Mouse (Mus musculus): ENCODE measurements around the gene Serpina3i. TPM values are rescaled to one million over a fixed set of nuclear protein-coding genes. Genes with fewer than 3 reads are reported as not detected.

Serpina3i gene
- total and polyA plus RNA-seq, 3 experiments = not detected

DNA sequence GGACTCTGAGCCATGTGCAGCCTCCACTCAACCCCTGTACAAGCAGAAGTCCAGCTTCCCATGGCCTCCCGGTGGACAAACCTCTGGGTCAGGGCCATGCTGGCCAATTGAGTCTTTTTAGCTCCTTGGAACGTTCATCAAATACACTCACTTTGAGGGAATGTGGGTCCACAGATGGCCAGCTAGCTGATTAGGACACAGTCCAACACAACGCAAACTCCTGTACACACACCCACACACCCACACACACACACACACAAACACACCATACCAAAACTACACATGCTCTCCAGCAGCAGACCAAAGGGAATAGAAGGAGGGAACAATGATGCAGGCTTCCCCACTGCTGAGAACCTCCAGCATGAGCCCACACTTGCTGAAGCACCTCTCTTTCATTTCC is 17.3 kb upstream of the Serpina3i start:
- Histone ChIP-seq H3K4me3 (replicated peaks in 1 of 3; ENCODE audit: low read depth in 2 of 3, low read length in 2 of 3, poor library complexity in 1 of 3) (no peak overlapping the region), H3K4me2 (ENCODE audit: insufficient read depth, low read depth, poor library complexity, severe bottlenecking) (no peak overlapping the region), H3K9me3 (replicated peaks; ENCODE audit: low read length) (no peaks in the 10 kb centered on the region), H3K27ac (ENCODE audit: insufficient read depth, low read depth) (no peak overlapping the region), H3K27me3 (replicated peaks) (no peaks in the 10 kb centered on the region), H3K4me1 (ENCODE audit: control insufficient read depth in 1 of 2, insufficient read depth in 2 of 2) (peaks cover 3 to 29% of the 10 kb centered on the region in 2 experiments; a peak in 3 of 4 replicates), H3K9ac (ENCODE audit: insufficient read depth, low read depth) (no peak overlapping the region), H3K36me3 (replicated peaks in 1 of 2; ENCODE audit: control insufficient read depth in 1 of 2, insufficient read depth in 1 of 2, low read length in 1 of 2) (peaks cover 0 to 2% of the 10 kb centered on the region in 2 experiments), H3K79me2 (replicated peaks; ENCODE audit: control insufficient read depth, extremely low read depth, insufficient read depth, poor library complexity, severe bottlenecking) (no peaks in the 10 kb centered on the region)
- in situ Hi-C loops (cut with MboI; ENCODE audit: low pct_ligation_motif_present, low pct_unique_long_range_greater_than_20kb, low sequenced_read_pairs) = loop anchor here (10.0 kb wide), 1 partner anchor 169 kb away; no protein-coding TSS in a partner anchor
- dilution Hi-C loops (cut with MboI; ENCODE audit: extremely low pct_ligation_motif_present, extremely low pct_unique_long_range_greater_than_20kb, low sequenced_read_pairs) = no loop called here
- no peak for DNase-seq (ENCODE audit: extremely low read depth)
- TF ChIP-seq MXI1 (IDR thresholded peaks at IDR 0.05; ENCODE audit: low read depth, low read length) (no peak), E2F4 (IDR thresholded peaks at IDR 0.05; ENCODE audit: insufficient replicate concordance, low read depth, low read length) (no peak), JUND (conservative IDR thresholded peaks at IDR 0.05; ENCODE audit: low read depth, low read length) (no peak), SIN3A (IDR thresholded peaks at IDR 0.05; ENCODE audit: low read length) (no peak), ETS1 (conservative IDR thresholded peaks at IDR 0.05; ENCODE audit: low read depth, low read length) (no peak), USF1 (IDR thresholded peaks at IDR 0.05; ENCODE audit: low read depth, low read length) (no peak), POLR2A (IDR thresholded peaks at IDR 0.05; ENCODE audit: low read depth, low read length) (no peak), CTCF (conservative IDR thresholded peaks at IDR 0.05 in 1 of 2, IDR thresholded peaks at IDR 0.05 in 1 of 2; ENCODE audit: low read depth in 2 of 2, low read length in 2 of 2) (no peak), CHD2 (IDR thresholded peaks at IDR 0.05; ENCODE audit: low read length) (no peak), CHD1 (IDR thresholded peaks at IDR 0.05; ENCODE audit: low read depth, low read length) (no peak), TBP (conservative IDR thresholded peaks at IDR 0.05; ENCODE audit: low read depth, low read length) (no peak), MYC (IDR thresholded peaks at IDR 0.05; ENCODE audit: low read depth, low read length) (no peak), ZNF384 (IDR thresholded peaks at IDR 0.05; ENCODE audit: low read depth, low read length) (no peak), USF2 (conservative IDR thresholded peaks at IDR 0.05; ENCODE audit: low read depth, low read length) (no peak), TCF12 (IDR thresholded peaks at IDR 0.05; ENCODE audit: low read depth, low read length) (no peak)

DNA sequence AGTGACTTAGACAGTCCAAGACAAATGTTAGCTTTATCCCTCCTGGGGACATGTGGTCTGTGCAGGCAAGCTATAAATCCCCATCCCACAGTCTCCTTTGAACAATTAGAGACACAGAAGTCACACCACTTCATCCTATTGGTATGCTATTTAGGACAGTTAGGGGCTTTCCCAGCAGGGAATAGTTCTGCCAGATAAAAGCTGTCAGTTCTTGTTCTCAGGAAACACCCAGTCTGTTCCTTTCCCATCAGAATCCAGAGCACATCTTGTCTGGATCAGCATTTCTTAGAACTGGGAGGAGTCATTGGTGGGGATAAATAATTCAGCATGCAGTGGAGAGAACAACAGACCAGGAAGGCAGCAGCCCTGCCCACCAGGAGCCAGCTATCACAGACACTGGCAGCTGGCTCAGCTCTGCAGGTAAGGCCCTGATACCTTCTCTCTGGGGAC is 15.3 kb upstream of the Serpina3i start:
- no peaks in the 10 kb centered on the region for H3K36me3 ChIP-seq (replicated peaks in 1 of 2; ENCODE audit: control insufficient read depth in 1 of 2, insufficient read depth in 1 of 2, low read length in 1 of 2)
- H3K27me3 ChIP-seq (replicated peaks) = no peaks in the 10 kb centered on the region
- H3K79me2 ChIP-seq (replicated peaks; ENCODE audit: control insufficient read depth, extremely low read depth, insufficient read depth, poor library complexity, severe bottlenecking) = no peaks in the 10 kb centered on the region
- H3K4me2 ChIP-seq (ENCODE audit: insufficient read depth, low read depth, poor library complexity, severe bottlenecking) = no peak overlapping the region
- in situ Hi-C loops (cut with MboI; ENCODE audit: low pct_ligation_motif_present, low pct_unique_long_range_greater_than_20kb, low sequenced_read_pairs) (loop anchor here (10.0 kb wide), 1 partner anchor 167 kb away; no protein-coding TSS in a partner anchor), dilution Hi-C loops (cut with MboI; ENCODE audit: extremely low pct_ligation_motif_present, extremely low pct_unique_long_range_greater_than_20kb, low sequenced_read_pairs) (no loop called here)
- no peak for TF ChIP-seq NELFE (IDR thresholded peaks at IDR 0.05; ENCODE audit: low read depth, low read length)
- no peak for TF ChIP-seq CHD2 (IDR thresholded peaks at IDR 0.05; ENCODE audit: low read length)
- no peak for TF ChIP-seq MAX (IDR thresholded peaks at IDR 0.05; ENCODE audit: low read length)
- no peak for TF ChIP-seq JUND (conservative IDR thresholded peaks at IDR 0.05; ENCODE audit: low read depth, low read length)
- TF ChIP-seq NRF1 (IDR thresholded peaks at IDR 0.05; ENCODE audit: low read depth, low read length) = no peak
- no peak for TF ChIP-seq ETS1 (conservative IDR thresholded peaks at IDR 0.05; ENCODE audit: low read depth, low read length)
- TF ChIP-seq MXI1 (IDR thresholded peaks at IDR 0.05; ENCODE audit: low read depth, low read length) = no peak
- no peak for TF ChIP-seq USF1 (IDR thresholded peaks at IDR 0.05; ENCODE audit: low read depth, low read length)
- TF ChIP-seq UBTF (IDR thresholded peaks at IDR 0.05; ENCODE audit: low read depth, low read length) = no peak
- DNase-seq (ENCODE audit: extremely low read depth) = no peak
- H3K4me1 ChIP-seq (ENCODE audit: control insufficient read depth in 1 of 2, insufficient read depth in 2 of 2) = peaks cover 3 to 19% of the 10 kb centered on the region in 2 experiments; a peak in 3 of 4 replicates
- no peak overlapping the region for H3K27ac ChIP-seq (ENCODE audit: insufficient read depth, low read depth)
- no peak overlapping the region for H3K9ac ChIP-seq (ENCODE audit: insufficient read depth, low read depth)
- no peak overlapping the region for H3K4me3 ChIP-seq (replicated peaks in 1 of 3; ENCODE audit: low read depth in 2 of 3, low read length in 2 of 3, poor library complexity in 1 of 3)
- no peaks in the 10 kb centered on the region for H3K9me3 ChIP-seq (replicated peaks; ENCODE audit: low read length)
